Mouse (Mus musculus) hindlimb bud, embryonic 11.5 days (tissue): Measurements from ENCODE around the gene Ang.
"Not testable (repeated sequence)": the region's sequence is repeated elsewhere in the genome, so short reads cannot be mapped to it uniquely, and the experiment has no call there.

Experiments used
- DNase-seq: peaks from one replicate; pipeline ENCODE4 v3.0.0-alpha.2; 2012; ENCODE audit warnings: low read depth, low spot score; ENCODE audit errors: extremely low spot score

The Ang gene

DNA sequence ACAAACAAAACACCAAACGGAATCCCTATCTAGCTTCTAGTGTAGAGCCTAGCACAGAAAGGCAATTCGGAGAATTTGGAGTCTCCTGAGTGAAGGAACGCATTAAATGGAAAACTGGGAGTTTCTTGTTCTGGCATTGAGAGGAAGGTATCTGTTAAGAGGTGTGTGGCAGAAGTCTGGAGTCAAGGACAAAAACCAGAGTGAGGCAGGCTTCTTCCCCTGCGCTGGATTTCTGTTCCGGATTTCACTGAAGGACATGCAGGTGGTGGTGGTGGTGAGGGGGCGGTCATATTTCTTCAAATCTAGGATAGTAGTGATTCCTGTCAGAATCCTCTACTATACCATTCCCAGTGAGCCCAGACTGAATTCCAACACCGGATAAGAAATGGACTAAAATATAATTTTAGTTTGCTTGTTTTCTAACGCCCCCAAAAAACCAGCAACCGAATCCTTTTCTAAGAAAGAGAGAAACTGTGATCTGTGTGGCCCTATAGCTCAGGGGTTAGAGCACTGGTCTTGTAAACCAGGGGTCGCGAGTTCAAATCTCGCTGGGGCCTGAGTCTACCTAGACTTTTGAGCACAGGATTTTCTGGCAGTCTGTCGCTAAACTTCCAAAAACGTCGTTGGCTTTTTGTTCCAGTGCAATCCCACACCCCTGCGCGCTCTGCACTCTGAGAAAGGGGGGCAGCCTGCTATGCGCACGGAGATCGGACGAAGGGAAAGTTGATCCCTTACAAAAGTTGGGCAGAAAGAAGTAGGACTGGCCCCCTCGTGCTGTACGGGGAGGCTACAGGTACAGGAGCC is 2.6 kb upstream of the Ang start:
- no peak for DNase-seq

- DNase-seq: peak; percentile 100
Observed at GRCm38 (mm10) chr14:51088970-51089673, 1.8 kb upstream of the Ang start.

DNA sequence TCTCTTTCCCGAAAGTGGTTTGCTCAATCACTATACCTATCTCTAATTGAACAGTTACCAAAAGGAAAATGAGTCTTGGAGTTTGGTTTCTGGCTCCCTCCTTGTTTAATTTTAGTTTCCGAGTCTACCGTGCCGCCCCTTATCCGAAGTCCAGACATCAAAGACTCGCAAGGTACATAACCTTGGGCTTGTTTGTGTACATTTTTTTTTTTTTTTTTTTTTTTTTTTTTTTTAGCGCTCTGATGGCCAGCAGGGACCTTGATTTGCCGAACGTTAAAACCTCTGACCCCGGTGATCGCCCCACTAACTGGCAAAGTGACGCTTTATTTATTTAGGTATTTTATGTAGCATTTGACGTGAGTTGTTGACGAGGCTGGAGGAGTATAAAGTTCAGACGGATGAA is 1.3 kb upstream of the Ang start:
- DNase-seq: no peak

DNA sequence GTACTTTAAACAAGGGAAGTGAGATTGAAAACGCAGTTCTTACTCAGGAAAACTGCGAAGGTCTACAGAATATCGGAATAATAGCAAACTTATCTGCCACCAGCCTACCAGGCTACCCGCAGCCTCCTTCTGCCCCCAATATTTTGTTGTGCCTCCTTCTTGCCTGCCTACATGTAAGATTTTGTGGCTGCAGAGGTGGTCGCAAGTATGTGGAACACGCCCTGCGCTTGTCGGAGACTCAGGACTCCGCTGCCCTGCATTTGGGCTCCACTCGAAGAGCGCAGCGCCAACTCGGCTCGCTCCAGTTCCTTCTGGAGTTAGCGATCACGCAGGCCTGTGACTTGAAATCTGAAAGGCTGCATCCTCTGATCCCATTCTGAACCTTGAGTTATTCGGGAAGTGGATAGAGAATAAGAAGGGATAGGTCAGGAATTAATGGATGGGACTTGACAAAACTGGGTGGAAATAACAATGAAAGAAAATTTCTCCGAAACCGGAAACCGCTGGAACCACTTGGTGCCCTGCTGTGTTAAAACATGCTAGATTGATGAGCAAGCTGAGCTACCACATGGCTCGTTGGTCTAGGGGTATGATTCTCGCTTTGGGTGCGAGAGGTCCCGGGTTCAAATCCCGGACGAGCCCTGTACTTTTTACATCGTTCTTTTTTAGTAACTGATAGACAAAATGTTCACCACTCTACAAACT is 721 bp upstream of the Ang start:
- DNase-seq: no peak

GRCm38 (mm10) chr14:51092073-51092620 is 1.2 kb downstream of the Ang start:
- no peak for DNase-seq

DNA sequence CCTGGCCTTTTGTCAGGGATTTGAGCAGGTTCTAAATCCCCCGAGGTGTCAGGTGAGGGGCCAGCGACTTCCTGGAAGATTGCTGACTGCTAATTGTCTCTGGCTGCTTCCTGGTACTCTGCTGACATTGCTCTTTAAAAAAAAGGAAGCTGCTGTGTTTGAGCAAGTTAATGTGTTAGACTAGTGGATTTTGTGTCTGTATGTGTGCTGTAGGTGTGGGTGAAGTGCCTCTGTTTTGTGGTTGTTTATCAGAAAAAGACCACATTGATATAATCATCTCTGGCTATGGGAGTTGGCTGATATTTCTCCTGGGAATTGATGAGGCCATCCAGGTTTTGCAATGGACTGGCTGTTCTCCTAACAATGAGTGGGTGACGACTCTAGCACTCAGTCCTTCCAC is 2.5 kb downstream of the Ang start:
- no peak for DNase-seq

DNA sequence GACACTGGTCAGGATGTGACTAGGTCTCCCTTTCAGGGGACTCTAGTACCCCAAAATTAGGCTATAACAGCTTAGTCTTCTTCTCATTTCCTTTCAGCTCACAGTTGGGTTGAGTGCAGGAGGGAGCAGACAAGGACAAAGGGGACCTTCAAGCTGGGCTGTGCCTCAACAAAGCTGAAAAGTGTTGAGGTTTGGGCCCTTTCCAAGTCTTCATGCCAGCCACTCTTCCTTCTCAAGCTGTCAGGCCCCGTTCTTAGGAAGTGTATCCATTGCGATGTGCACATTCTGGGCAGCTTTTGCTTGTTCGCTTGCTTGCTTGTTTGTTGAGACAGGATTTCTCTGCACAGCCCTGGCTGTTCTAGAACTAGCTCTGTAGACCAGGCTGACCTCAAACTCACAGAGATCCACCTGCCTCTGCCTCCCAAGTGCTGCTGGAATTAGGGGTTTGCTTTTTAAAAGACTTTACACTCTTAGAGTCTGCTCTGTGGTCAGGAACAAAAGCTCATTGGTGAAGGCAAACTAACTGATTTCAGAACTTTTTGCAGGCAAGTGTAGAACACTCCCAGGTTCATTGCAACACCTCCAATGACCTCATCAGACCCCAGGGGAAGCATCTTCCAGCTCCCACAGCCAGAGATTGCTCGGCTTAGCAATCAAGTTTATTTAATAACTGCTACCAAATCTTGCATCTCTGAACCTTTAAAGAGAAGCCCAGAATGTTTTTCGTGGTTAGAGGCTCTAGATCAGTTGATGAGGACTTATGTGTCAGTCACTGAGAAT is 3.3 kb downstream of the Ang start:
- no peak for DNase-seq

DNA sequence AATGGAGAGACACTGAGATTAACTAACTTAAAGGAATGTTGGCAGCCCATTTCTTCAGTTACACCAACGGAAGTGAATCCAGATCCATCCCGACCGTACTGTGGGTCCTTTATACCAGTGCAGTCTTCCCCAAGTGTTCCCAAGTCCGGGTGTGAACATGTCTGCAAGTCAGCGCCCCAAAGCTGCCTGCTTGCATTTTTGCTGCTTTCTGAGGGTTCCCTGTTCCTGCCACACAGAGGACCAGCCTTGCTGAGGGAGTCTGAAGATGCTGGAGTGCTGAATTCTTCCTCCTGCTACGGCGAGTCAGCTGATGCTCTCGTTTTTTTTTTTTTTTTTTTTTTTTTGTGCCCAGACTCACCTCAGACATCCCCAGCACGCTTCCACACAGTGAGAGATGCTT is 4.0 kb downstream of the Ang start:
- DNase-seq: no peak

DNA sequence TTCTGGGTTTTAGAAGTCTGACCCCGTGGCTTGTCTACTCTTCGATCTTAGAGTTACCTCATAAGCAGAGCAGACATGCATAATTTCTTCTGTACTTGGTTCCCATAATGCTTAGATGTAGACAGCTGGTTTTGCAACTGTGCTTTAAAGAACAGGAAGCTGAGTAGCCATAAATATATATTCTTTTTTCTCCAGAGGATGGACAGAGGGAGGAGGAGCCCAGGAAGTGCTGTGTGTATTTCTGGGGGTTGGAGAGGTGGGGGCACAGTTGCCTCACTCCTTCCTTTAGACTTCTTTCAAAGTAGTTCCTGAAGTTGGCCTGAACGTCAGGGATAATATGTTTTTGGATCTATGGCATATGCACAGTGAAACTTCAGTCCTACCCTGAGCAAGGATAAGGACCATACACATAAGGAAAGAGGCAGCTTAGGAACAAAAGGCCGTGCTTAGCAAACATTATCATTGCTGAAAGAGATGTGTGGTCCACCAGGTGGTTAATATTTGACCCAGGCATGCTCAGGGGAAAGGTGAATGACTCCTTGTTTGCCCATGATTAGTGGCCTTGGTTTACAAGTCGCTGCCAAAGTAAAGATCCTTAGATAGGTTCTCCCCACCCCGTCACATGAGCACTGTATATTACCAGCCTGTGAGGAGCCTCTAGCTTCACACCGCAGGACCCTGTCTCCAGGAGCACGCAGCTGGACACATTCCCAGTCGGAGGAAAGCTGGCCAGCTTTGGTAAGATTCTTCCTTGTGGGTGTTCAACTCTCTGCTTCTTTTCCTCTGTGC is 5.0 kb downstream of the Ang start:
- no peak for DNase-seq

DNA sequence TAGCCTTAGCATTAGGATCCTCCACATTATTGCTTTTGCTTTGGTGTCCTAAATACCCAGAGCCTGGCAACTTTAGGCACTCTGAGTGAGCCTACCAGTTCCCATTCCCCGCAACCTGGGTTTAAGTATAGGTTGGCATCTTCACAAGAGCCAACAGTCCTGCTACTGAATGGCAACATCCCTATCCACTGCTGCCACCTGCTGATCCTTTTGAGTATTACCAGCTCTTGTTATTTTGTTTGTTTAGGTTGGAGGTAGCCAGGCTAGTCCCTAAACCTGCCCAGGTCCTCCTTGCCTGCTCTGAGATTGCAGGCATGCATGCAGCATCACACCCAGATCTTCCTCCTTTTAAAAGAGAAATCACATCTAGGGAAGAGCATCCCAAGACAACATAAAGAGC is 7.3 kb downstream of the Ang start:
- DNase-seq: not testable (repeated sequence)

DNA sequence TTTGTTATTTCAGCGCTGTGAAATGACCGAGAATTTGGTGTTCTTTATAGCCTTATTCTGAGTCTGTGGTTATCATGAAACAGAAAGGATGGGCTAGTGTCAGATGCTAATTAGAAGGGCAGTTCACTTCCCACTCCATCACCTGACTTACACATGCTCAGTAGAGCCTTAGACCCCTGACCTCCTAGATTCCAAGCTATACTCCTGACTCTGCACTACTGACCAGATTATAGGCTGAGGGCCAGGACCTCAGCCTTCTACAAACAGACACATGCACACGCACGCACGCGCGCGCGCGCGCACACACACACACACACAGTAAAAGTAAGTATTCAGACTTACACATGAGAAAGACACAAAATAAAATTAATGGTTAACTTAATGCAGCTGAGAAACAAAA is 8.0 kb downstream of the Ang start:
- no peak for DNase-seq

GRCm38 (mm10) chr14:51101284-51101683 is 10.3 kb downstream of the Ang start:
- DNase-seq: no peak

GRCm38 (mm10) chr14:51103217-51103616 is 12.3 kb downstream of the Ang start:
- DNase-seq: no peak

DNA sequence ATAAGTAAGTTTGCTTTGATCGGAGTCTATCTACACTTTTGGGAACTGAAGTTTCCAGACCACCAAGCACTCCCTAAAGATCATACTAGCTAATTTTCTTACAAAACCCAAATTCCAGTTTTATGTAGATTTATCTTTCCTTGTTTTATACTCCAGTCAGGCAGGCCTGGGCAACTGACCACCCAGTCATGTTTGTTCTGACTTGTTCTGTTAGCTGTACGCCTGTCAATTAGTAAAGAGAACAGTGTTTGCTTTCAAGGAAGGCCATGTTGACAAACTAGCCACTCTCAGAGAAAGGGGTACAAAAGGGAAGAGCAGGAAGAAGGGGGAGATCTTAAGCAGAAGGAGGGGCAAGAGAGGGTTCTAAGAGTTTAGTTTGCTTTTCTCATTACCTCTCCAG is 13.4 kb downstream of the Ang start:
- DNase-seq: no peak

GRCm38 (mm10) chr14:51106449-51106967 is 15.6 kb downstream of the Ang start:
- DNase-seq: no peak

DNA sequence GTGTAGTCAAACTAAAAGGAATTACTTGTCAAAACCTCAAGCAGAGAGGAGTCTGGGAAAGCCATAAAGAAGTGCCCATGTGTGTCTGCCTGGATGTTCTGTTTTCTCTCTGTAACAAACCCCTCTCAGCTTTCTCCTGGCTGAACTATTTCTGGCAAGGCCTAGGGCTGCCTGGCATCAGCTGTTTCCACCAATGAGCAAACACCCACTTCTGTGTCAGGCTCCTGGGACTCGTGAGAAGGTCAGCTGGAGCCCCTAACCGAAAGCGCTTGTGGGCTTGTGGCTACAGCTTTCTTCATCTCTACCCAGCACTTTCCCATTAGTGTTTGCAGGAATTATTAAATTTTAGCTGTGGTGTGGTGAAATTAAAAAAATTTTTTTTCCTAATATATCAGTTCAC is 21.0 kb downstream of the Ang start:
- DNase-seq: no peak

GRCm38 (mm10) chr14:51113476-51113875 is 22.5 kb downstream of the Ang start:
- DNase-seq: no peak

DNA sequence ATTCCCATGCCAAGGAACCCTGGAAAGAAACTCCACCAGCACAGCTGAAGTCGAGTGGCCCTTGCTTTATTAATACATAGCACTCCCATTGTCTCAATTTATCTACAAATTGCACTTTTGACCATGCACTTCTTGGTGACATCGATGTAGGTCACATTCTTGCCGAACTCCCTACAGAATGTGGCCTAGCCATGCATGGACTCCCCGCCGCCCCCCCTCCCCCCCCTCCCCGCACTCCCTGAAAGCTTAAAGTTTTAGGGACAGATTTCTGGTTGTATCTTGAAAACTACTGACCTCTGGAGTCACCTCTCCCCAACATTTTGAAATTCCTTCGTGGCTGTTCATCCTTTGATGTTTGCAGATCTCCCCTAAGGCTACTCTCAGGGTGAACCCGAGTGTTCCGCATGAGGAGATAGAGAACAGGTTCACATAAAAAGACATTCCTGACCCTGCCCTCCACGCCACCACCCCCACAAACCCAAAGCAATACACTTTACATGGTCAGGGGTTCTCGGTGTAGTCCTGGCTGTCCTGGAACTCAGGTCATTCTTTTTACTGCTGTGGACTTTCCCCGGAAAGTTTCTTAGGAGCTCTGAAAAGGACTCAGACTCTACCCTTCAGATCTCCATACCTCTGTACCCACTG is 23.1 kb downstream of the Ang start, which contains the start of gene Eddm3b:
Eddm3b (plus strand) TSS at position 511 of the 645 bp plus-strand sequence.
- DNase-seq: no peak

DNA sequence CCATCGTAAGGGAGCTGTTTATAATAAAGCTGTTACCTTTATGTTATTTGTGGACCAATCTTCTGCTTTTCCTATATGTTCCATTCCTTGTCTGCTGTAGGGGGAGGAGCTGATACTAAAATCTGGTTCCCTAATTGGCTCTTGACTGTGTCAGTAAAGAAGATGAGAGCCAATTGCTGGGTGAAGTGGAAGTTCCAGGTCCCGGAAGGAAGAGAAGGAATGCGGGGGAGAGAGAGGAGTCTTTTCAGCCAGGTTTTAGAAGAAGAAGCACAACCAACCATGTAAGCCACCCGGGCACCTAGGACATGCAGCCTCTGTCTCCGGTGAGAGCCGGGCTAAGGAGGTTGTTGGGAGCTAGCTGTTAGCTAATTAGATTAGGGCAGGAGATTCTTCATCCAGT is 34.7 kb downstream of the Ang start:
- no peak for DNase-seq
